Mouse (Mus musculus): ENCODE measurements at regions not wholly inside any gene's neighbourhood (a gene's known extent, or its start where the extent isn't known, plus 50 kb on each side); places are given as distances from the start of the nearest gene placed in this dataset.

DNA sequence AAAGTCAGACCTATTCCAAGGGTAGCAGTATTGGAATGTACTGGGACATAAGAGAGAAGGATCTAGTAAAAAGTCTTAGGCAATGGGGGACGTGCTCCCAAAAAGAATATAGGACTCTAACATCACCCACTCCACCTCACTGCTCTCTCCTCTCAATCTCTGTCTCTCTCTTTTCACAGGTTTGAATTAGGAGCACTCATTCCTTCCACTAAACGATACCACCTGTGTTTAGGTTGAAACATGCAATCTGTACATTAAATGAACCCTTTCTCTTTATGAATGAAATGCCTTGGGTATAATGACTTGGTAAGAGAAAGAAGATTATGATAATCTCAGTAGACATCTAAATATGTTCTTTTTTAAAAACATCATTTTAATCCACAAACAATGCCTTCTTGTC lies 129.4 kb downstream of the Zpld1 start:
- TF ChIP-seq CTCF (IDR thresholded peaks at IDR 0.05; ENCODE audit: low read depth) = no peak
- 79% methylated on average over 2 of the region's 2 CpGs for WGBS
- no peak overlapping the region for H3K4me2 ChIP-seq (ENCODE audit: low read depth)
- no peak overlapping the region for H3K27ac ChIP-seq (ENCODE audit: low read depth, low read length)
- no peaks in the 10 kb centered on the region for H3K36me3 ChIP-seq (ENCODE audit: insufficient read depth)
- H3K9ac ChIP-seq = no peak overlapping the region
- no peak overlapping the region for H3K4me3 ChIP-seq (ENCODE audit: low read depth, low read length)
- no peak for ATAC-seq
- no peaks in the 10 kb centered on the region for H3K9me3 ChIP-seq (ENCODE audit: low read length)
- DNase-seq = no peak
- no peaks in the 10 kb centered on the region for H3K27me3 ChIP-seq (ENCODE audit: insufficient read depth, low read length)
- no peaks in the 10 kb centered on the region for H3K4me1 ChIP-seq (ENCODE audit: insufficient read depth)

DNA sequence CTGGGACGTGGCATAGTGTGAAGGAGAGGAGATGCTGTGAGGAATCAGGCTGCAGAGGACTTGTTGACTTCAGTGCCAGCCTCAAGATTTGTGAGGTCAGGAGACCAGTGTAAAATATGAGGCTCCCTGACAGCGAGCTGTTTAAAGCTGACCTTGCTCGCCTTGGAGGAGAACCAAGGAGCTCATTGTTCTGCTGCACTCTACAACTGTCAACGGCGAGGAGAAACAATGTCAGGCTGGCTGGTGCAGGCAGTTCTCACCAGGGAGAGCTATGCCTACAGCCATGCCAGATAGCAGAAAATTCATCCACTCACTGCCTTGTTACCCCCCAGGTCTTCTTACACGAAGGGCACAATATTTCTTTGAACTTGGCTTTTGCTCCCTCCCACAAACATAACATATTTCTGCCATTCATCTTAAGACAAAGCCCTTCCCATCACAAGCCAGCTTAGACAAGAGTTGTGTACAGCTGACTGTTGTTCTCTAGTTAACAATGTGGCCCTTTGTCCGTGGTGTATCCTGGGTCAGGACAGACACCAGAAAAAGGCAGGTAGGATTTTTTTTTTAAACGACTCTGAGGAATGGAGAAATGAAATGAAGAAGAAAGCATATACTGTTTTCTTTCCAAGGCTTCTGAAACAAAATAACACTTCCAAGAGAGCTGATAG lies 131.5 kb downstream of the Zpld1 start:
- Histone ChIP-seq H3K4me1 (ENCODE audit: insufficient read depth) (no peaks in the 10 kb centered on the region), H3K4me3 (ENCODE audit: low read depth, low read length) (no peak overlapping the region), H3K4me2 (ENCODE audit: low read depth) (no peak overlapping the region), H3K27ac (ENCODE audit: low read depth, low read length) (no peak overlapping the region), H3K9ac (no peak overlapping the region), H3K36me3 (ENCODE audit: insufficient read depth) (no peaks in the 10 kb centered on the region), H3K27me3 (ENCODE audit: insufficient read depth, low read length) (no peaks in the 10 kb centered on the region), H3K9me3 (ENCODE audit: low read length) (no peaks in the 10 kb centered on the region)
- TF ChIP-seq CTCF (IDR thresholded peaks at IDR 0.05; ENCODE audit: low read depth) = no peak
- ATAC-seq (0 out of 2 replicates have a peak, but pooled peaks have one; percentile 20), DNase-seq (no peak)
- 47% methylated on average over 8 of the region's 8 CpGs for WGBS

DNA sequence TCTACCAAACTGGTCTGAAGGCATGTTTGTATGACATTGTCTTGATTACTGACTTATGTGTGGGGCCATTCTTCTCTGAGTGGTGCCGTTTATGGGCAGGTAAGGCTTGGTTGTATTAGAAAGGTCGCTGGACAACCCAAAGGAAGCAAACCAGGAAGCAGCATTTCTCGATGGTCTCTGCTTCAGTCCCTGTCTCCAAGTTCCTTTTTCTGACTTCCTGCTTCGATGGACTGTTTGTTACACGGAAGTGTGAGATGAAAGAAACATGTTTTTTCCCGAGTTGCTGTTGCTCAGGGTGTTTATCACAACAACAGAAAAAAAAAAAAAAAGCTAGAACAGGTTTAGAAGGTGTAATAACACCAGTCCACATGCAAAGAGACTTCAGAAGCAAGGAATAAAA lies 134.9 kb downstream of the Zpld1 start:
- no peaks in the 10 kb centered on the region for H3K27me3 ChIP-seq (ENCODE audit: insufficient read depth, low read length)
- no peaks in the 10 kb centered on the region for H3K4me1 ChIP-seq (ENCODE audit: insufficient read depth)
- no peak overlapping the region for H3K9ac ChIP-seq
- H3K9me3 ChIP-seq (ENCODE audit: low read length) = no peaks in the 10 kb centered on the region
- no peak for ATAC-seq
- H3K27ac ChIP-seq (ENCODE audit: low read depth, low read length) = no peak overlapping the region
- H3K4me3 ChIP-seq (ENCODE audit: low read depth, low read length) = no peak overlapping the region
- WGBS = 75% methylated on average over 6 of the region's 6 CpGs
- no peak for DNase-seq
- no peak for TF ChIP-seq CTCF (IDR thresholded peaks at IDR 0.05; ENCODE audit: low read depth)
- no peak overlapping the region for H3K4me2 ChIP-seq (ENCODE audit: low read depth)
- no peaks in the 10 kb centered on the region for H3K36me3 ChIP-seq (ENCODE audit: insufficient read depth)

DNA sequence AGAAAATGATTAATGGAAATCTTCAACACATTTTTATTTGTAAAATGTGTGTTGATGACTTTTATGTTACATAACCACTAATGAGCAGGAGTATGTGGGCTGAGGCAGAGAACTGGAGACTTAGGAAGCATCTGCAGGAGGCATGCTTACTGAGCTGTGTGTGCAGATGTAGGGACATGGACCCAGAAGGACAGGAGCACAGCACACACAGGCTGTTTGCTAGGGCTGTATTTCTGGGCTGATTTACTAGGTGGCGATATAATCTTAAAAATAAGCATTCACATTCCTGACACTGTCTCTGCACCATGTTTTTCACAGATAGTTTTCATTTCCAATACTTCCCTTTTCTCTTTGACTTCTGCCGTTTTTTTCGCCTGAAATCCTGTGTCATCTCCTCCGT lies 146.1 kb downstream of the Zpld1 start:
- DNase-seq = peak; percentile 60
- no peaks in the 10 kb centered on the region for H3K27me3 ChIP-seq (ENCODE audit: insufficient read depth, low read length)
- no peak overlapping the region for H3K4me3 ChIP-seq (ENCODE audit: low read depth, low read length)
- no peak overlapping the region for H3K27ac ChIP-seq (ENCODE audit: low read depth, low read length)
- H3K36me3 ChIP-seq (ENCODE audit: insufficient read depth) = no peaks in the 10 kb centered on the region
- WGBS = 48% methylated on average over 4 of the region's 4 CpGs
- no peak overlapping the region for H3K9ac ChIP-seq
- peak; percentile 67 for TF ChIP-seq CTCF (IDR thresholded peaks at IDR 0.05; ENCODE audit: low read depth)
- H3K4me2 ChIP-seq (ENCODE audit: low read depth) = no peak overlapping the region
- H3K9me3 ChIP-seq (ENCODE audit: low read length) = no peaks in the 10 kb centered on the region
- peak; percentile 48; the same call in 1 of the 2 replicates for ATAC-seq
- no peaks in the 10 kb centered on the region for H3K4me1 ChIP-seq (ENCODE audit: insufficient read depth)

DNA sequence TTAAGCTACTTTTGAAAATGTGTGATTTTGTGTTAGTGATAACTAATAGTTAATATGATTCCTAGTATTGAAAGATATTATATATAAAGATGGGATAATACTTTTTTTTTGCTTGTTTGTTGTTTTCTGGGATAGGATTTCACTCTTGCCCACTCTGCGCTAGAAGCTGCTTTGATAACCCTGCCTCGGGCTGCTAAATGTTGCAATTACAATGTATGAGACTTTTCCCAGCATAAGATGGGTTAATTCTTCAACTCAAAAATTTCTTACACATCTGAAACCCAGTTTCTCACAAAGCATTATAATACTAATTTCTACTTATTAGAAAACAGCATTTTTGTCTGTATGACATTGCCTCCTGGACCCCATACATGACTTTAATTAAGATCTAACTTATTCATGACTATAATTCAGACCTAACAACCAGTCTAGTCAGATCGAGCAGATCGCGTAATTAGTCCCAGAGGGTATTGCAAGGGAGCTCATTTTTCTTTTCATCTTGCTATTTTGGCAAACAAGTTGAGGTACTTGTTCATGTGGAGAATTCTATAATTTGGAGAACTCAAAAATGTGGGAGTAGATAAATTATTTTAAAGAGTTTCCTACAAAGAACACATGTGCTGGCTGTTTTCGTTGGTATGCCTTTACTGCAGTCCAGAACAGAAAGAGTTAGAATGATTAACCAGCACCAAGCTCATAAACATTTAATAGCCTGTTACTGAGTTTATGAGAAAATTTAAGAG lies 155.2 kb downstream of the Zpld1 start:
- 54% methylated on average over 6 of the region's 6 CpGs for WGBS

DNA sequence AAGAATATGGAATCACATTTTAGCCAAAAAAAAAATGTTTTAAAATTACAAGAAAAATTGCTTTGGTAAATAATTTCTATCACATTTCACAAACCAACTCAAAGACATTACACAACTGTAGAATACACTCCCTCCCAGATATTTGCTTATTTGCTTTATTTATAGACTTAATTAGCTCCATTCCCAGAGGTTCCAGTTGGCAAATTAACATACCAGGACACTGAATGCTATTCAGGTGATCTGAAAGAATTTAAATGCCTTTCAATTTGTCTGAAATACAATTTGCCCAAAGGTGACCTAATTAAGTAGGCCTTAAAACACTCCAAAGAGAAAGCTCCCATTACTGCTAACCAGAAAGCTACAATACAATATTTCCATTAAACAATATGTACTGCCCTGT lies 162.8 kb downstream of the Zpld1 start:
- H3K9me3 ChIP-seq (ENCODE audit: low read length) = no peaks in the 10 kb centered on the region
- no peaks in the 10 kb centered on the region for H3K4me1 ChIP-seq (ENCODE audit: insufficient read depth)
- DNase-seq (no peak), ATAC-seq (no peak)
- TF ChIP-seq CTCF (IDR thresholded peaks at IDR 0.05; ENCODE audit: low read depth) = no peak
- H3K9ac ChIP-seq = no peak overlapping the region
- no peak overlapping the region for H3K27ac ChIP-seq (ENCODE audit: low read depth, low read length)
- no peak overlapping the region for H3K4me3 ChIP-seq (ENCODE audit: low read depth, low read length)
- H3K36me3 ChIP-seq (ENCODE audit: insufficient read depth) = no peaks in the 10 kb centered on the region
- H3K4me2 ChIP-seq (ENCODE audit: low read depth) = no peak overlapping the region
- no peaks in the 10 kb centered on the region for H3K27me3 ChIP-seq (ENCODE audit: insufficient read depth, low read length)

More for the DNA sequence above, 155.2 kb downstream of the Zpld1 start:
- DNase-seq = no peak
- Histone ChIP-seq H3K4me3 (ENCODE audit: low read depth, low read length) (no peak overlapping the region), H3K9ac (no peak overlapping the region), H3K4me1 (ENCODE audit: insufficient read depth) (no peaks in the 10 kb centered on the region), H3K27me3 (ENCODE audit: insufficient read depth, low read length) (no peaks in the 10 kb centered on the region), H3K36me3 (ENCODE audit: insufficient read depth) (no peaks in the 10 kb centered on the region), H3K4me2 (ENCODE audit: low read depth) (no peak overlapping the region), H3K9me3 (ENCODE audit: low read length) (no peaks in the 10 kb centered on the region), H3K27ac (ENCODE audit: low read depth, low read length) (no peak overlapping the region)
- no peak for TF ChIP-seq CTCF (IDR thresholded peaks at IDR 0.05; ENCODE audit: low read depth)
- ATAC-seq = no peak

DNA sequence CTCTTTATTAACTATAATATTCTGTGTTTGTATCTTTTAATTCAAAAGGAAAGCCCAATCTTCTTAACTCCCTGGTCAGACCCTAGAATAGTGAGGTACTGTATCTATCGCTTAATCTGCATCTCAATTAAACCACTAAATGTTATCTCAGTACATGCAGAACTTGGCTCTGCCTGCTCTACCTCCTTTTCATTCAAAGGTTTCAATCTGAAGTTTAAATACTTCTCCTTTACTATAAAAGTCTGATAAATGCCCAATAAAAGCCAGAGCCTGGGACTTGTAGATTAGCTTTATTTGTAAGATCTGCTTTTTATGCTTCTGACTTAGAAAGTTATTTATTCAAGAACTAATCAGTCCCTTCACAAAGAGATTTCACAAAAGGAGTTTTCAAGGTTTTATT lies 200.1 kb downstream of the Zpld1 start:
- no peaks in the 10 kb centered on the region for H3K36me3 ChIP-seq (ENCODE audit: insufficient read depth)
- WGBS = 77% methylated on average over 1 of the region's 1 CpGs
- H3K4me1 ChIP-seq (ENCODE audit: insufficient read depth) = no peaks in the 10 kb centered on the region
- H3K27me3 ChIP-seq (ENCODE audit: insufficient read depth, low read length) = no peaks in the 10 kb centered on the region
- no peak overlapping the region for H3K4me2 ChIP-seq (ENCODE audit: low read depth)
- DNase-seq = no peak
- no peak overlapping the region for H3K4me3 ChIP-seq (ENCODE audit: low read depth, low read length)
- no peak overlapping the region for H3K9ac ChIP-seq
- ATAC-seq = no peak
- H3K27ac ChIP-seq (ENCODE audit: low read depth, low read length) = no peak overlapping the region
- H3K9me3 ChIP-seq (ENCODE audit: low read length) = no peaks in the 10 kb centered on the region
- no peak for TF ChIP-seq CTCF (IDR thresholded peaks at IDR 0.05; ENCODE audit: low read depth)
